Mouse (Mus musculus) spleen, adult 2 months (tissue): ENCODE data around the gene Cdk2ap1.

Source experiments
- CTCF ChIP-seq: fragments of 200-500 bp; IDR thresholded peaks from 2 replicates; pipeline ENCODE4 v1.5.1; 2011; ENCODE audit warnings: mild to moderate bottlenecking, inconsistent platforms; ENCODE audit not compliant: insufficient read depth, insufficient read length, insufficient replicate concordance; ENCODE audit errors: extremely low read depth
- POLR2A ChIP-seq: fragments of 200-500 bp; IDR thresholded peaks from 2 replicates; pipeline ENCODE4 v1.6.1; 2011; ENCODE audit warnings: low read depth, low read length, inconsistent platforms

DNA sequence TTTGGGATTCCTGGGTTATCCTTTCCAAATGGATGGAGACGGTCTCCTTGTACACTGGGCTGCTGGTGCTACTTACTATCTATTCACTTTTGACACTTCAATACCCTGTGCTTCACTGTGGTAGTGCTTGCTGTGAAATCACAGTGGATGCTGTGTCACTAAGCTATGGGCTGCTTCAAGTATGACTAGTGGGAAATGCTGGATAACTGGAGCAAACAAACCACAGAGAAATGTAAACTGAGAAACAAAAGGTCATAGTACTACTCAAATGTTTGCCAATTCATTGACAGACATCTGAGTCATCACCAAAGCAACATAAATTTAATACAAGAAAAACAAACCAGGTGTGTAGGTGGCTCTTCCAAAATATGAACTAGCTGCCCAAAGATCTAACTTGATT, 13.5 kb upstream of the Cdk2ap1 start:
- TF ChIP-seq POLR2A: no peak
- no peak for TF ChIP-seq CTCF
